Mouse (Mus musculus) ES-E14 (cell line): ENCODE data around the gene Gm128. TPM values are rescaled to one million over a fixed set of nuclear protein-coding genes. Genes with fewer than 3 reads are reported as not detected.

ENCODE experiments used
- DNase-seq: peaks from one replicate; pipeline ENCODE4 v3.0.0-alpha.2; 2013; ENCODE audit warnings: low read depth, low spot score
- H3K27ac ChIP-seq: 2 replicates; pipeline ENCODE4 v1.5.1; 2012; ENCODE audit warnings: low read depth, mild to moderate bottlenecking, low read length, moderate library complexity, mixed read lengths; ENCODE audit not compliant: poor library complexity, insufficient read depth, severe bottlenecking
- H3K36me3 ChIP-seq: 2 replicates; pipeline ENCODE4 v1.6.1; 2012; ENCODE audit warnings: mild to moderate bottlenecking, low read length, moderate library complexity, mixed read lengths; ENCODE audit not compliant: control insufficient read depth, poor library complexity, insufficient read depth, severe bottlenecking
- H3K4me1 ChIP-seq, 2 experiments: fragments of 150-350 bp in 1 of 2; sonication (generic) in 1 of 2; 2 replicates each; pipeline ENCODE4 v1.6.1; 2012; ENCODE audit warnings: low read length in 2 of 2, mild to moderate bottlenecking in 1 of 2, mixed read lengths in 1 of 2; ENCODE audit not compliant: control insufficient read depth in 2 of 2, insufficient read depth in 2 of 2, poor library complexity in 1 of 2
- H3K4me3 ChIP-seq, 2 experiments: fragments of 150-350 bp in 1 of 2; sonication (generic) in 1 of 2; 2 replicates each; pipeline ENCODE4 v1.5.1; 2012; ENCODE audit warnings: low read length in 2 of 2, low read depth in 1 of 2, mild to moderate bottlenecking in 1 of 2, mixed read lengths in 1 of 2; ENCODE audit not compliant: insufficient read depth in 1 of 2, poor library complexity in 1 of 2, severe bottlenecking in 1 of 2
- H3K9ac ChIP-seq: 2 replicates; pipeline ENCODE4 v1.6.1; 2012; ENCODE audit warnings: low read depth, mild to moderate bottlenecking, low read length, mixed read lengths; ENCODE audit not compliant: poor library complexity, insufficient read depth, severe bottlenecking
- H3K9me3 ChIP-seq: fragments of 150-350 bp; sonication (generic); 2 replicates; pipeline ENCODE4 v1.6.1; 2012; ENCODE audit warnings: low read depth, mild to moderate bottlenecking, low read length; ENCODE audit not compliant: control insufficient read depth, insufficient read depth
- CHD2 ChIP-seq: IDR thresholded peaks from 2 replicates; pipeline ENCODE4 v1.6.1; 2014; ENCODE audit warnings: mild to moderate bottlenecking, low read depth, low read length, inconsistent platforms
- HCFC1 ChIP-seq: IDR thresholded peaks from 2 replicates; pipeline ENCODE4 v1.6.1; 2012; ENCODE audit warnings: low read length, inconsistent platforms, borderline replicate concordance; ENCODE audit not compliant: insufficient read depth
- MAFK ChIP-seq: IDR thresholded peaks from 2 replicates; pipeline ENCODE4 v1.6.1; 2014; ENCODE audit warnings: mild to moderate bottlenecking, low read depth, low read length, inconsistent platforms; ENCODE audit not compliant: insufficient read depth
- ZC3H11A ChIP-seq: IDR thresholded peaks from 2 replicates; pipeline ENCODE4 v1.6.1; 2012; ENCODE audit warnings: low read depth, mild to moderate bottlenecking, inconsistent platforms, low read length, borderline replicate concordance
- ZNF384 ChIP-seq: IDR thresholded peaks from 2 replicates; pipeline ENCODE4 v1.6.1; 2012; ENCODE audit warnings: low read depth, low read length, inconsistent platforms
- in situ Hi-C, 2 experiments: fragments of 600-800 bp; cut with MboI; formaldehyde crosslinking; loops; one replicate each; pipeline ENCODE4 v1.15.1; 2025; ENCODE audit warnings: low sequenced_read_pairs in 2 of 2, inconsistent platforms in 1 of 2; ENCODE audit not compliant: unreplicated experiment in 2 of 2
- total RNA-seq: library from RNA; depleted of rRNA; stranded (reverse); fragments of 300-350 nt; gene quantifications from 2 replicates; pipeline ENCODE4 v1.2.3, GENCODE M21; 2012

Gene Gm128
- total RNA-seq, 1 experiment, result 2.0 TPM

DNA sequence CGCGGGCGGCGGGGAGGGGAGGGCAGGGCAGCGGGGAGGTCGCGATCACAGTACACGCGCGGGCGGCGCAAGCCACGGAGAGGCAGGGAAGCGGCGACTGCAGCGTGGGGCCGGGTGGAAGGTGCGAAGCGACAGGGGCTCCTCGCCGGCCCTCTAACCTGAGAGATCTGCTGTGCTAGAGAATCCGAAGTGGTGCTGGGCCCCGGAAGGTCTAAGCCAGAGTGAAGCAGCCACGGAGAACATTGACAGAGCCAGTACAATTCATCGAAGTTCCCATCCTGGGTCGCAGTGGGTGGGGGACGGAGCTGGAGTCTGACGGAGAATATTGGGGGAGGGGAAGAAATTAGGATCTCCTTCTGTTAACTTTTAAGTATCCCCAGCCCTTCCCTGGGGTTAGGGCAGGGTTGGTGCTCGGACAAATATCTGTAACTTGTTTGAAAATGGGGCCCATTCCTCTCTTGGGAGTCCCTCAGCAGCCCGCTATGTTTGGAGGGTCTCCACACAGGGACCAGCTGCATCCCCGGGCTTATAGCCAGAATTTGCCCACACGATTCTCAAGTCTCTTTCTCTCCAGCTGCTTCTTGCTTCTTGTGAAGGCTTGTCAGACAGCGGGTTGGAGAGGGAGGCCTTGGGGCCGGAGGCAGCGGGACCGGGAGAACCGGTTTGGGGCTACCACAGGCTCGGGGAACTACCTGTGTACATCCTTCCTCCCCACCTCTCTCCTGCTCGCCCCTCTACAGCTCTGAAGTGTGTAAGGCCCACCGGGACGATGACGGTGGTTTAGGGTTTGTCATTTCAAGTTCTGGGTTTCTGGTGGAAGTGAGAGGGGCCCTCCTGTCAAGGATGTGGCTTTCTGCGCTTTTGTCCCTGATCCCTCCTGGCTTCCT lies 12.3 kb downstream of the Gm128 start:
- in situ Hi-C loops, result no loop called here
- H3K9me3 ChIP-seq, result no peaks in the 10 kb centered on the region
- no peak for DNase-seq
- H3K4me3 ChIP-seq, result peak overlapping the region; percentile 85 to 96
- H3K27ac ChIP-seq, result peak overlapping the region; percentile 97
- peak overlapping the region; percentile 85 for H3K9ac ChIP-seq
- TF ChIP-seq HCFC1, result no peak
- no peak for TF ChIP-seq MAFK
- no peak for TF ChIP-seq ZC3H11A
- TF ChIP-seq ZNF384, result no peak
- TF ChIP-seq CHD2, result no peak
- H3K36me3 ChIP-seq, result peaks cover 21% of the 10 kb centered on the region
- peaks cover 23 to 33% of the 10 kb centered on the region in 2 experiments for H3K4me1 ChIP-seq

- peak within 1 kb of the TSS; percentile 97 for H3K27ac ChIP-seq
- H3K4me3 ChIP-seq, result peak within 1 kb of the TSS; percentile 85 to 96
- peaks cover 26 to 27% of the 10 kb centered on the region in 2 experiments for H3K4me1 ChIP-seq
- no peak for TF ChIP-seq ZNF384
- no peak for TF ChIP-seq ZC3H11A
- peak; percentile 86 for TF ChIP-seq MAFK
- 0 out of 2 replicates have a peak, but pooled peaks have one; percentile 12 for TF ChIP-seq CHD2
- 0 out of 2 replicates have a peak, but pooled peaks have one; percentile 41 for TF ChIP-seq HCFC1
- no peaks in the 10 kb centered on the region for H3K9me3 ChIP-seq
- peak within 1 kb of the TSS; percentile 85 for H3K9ac ChIP-seq
- in situ Hi-C loops, result no loop called here
- peaks cover 14% of the 10 kb centered on the region for H3K36me3 ChIP-seq
- DNase-seq, result no peak
Observed at GRCm38 (mm10) chr3:95228148-95228893, 13.1 kb downstream of the Gm128 start, which contains the start of gene Cdc42se1. Gene Cdc42se1, plus strand, starts transcription at chr3:95228732.

DNA sequence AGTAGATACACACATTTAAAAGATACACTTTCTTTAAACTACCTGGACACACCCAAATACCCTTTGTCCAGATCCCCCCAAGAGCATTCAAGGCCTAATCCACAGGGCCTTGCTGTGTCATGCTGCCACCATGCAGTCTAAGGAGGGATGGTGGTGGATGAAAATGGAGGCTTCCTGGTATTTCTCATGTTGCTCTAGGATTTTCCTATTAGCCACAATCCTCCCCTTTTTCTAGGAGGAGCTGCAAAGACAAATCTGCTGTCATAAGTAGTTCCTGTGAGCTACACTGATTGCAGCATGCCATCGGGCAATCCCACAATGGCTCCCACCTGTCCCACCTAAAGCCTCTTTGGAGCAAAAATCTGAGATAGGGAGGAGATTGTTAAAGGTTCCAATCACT lies 14.2 kb downstream of the Gm128 start:
- TF ChIP-seq CHD2 (no peak), ZC3H11A (no peak), HCFC1 (no peak), ZNF384 (no peak), MAFK (no peak)
- Histone ChIP-seq H3K27ac (peak overlapping the region; percentile 41; the same call in 1 of the 2 replicates), H3K4me3 (peak overlapping the region; percentile 85 to 96), H3K9ac (peak overlapping the region; percentile 71), H3K36me3 (peaks cover 12% of the 10 kb centered on the region), H3K4me1 (peaks cover 17 to 20% of the 10 kb centered on the region in 2 experiments), H3K9me3 (no peaks in the 10 kb centered on the region)
- in situ Hi-C loops, result no loop called here
- DNase-seq, result no peak

DNA sequence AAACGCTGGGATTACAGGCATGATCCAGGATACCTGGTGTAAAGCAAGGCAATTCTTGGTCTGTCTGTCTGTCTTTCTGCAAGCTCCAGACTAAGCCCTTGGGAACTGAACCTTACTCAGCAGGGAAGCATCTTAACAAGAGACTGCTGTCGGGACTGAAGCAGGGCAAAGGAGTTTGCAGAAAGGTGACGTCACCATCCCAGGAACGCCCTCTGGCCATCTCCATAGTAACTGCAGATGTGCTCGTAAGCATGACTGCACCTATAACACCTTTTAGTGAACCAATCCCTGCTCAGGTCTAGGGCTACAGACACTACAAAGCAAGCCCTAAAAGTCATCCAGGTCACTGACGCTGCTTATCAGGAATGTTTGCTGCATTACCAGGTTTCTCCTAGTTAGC lies 17.1 kb downstream of the Gm128 start:
- DNase-seq, result peak; percentile 83
- no peak overlapping the region for H3K4me3 ChIP-seq
- TF ChIP-seq MAFK (0 out of 2 replicates have a peak, but pooled peaks have one; percentile 8), ZNF384 (no peak; the same call in 1 of the 2 replicates), HCFC1 (no peak), CHD2 (no peak)
- H3K36me3 ChIP-seq, result peaks cover 15% of the 10 kb centered on the region
- no peak overlapping the region for H3K27ac ChIP-seq
- H3K9ac ChIP-seq, result no peak overlapping the region
- peaks cover 3 to 7% of the 10 kb centered on the region in 2 experiments; a peak in 2 of 4 replicates for H3K4me1 ChIP-seq
- in situ Hi-C loops, result no loop called here
- H3K9me3 ChIP-seq, result no peaks in the 10 kb centered on the region
